Mouse (Mus musculus): ENCODE measurements around the gene Ptpn4.

The Ptpn4 gene

GRCm38 (mm10) chr1:119843121-119843520 is 5.7 kb upstream of the Ptpn4 start:
- Histone ChIP-seq H3K27me3 (ENCODE audit: control insufficient read depth, insufficient read depth, low read length, poor library complexity, severe bottlenecking) (no peaks in the 10 kb centered on the region), H3K36me3 (ENCODE audit: control insufficient read depth, insufficient read depth, low read length, poor library complexity, severe bottlenecking) (no peaks in the 10 kb centered on the region)
- no peak for DNase-seq (ENCODE audit: low read depth, low spot score)

DNA sequence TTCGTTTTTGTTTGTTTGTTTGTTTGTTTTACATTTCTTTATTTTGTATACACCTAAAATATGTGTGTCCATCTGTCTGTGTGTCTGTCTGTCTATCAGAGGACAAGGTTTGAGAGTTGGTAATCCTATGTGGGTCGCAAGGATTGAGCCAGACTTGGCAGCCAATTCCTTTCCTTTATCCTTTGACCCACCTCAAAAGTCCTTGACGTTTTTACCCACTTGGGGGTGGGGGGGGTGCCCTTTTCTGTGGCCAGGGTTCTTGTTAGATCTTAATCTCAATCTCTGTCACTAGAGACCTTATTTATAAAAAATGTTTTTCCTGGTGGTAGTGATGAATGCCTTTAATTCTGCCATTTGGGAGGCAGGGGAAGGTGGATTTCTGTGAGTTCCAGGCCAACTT is 828 bp upstream of the Ptpn4 start:
- Histone ChIP-seq H3K36me3 (ENCODE audit: control insufficient read depth, insufficient read depth, low read length, poor library complexity, severe bottlenecking) (no peaks in the 10 kb centered on the region), H3K27me3 (ENCODE audit: control insufficient read depth, insufficient read depth, low read length, poor library complexity, severe bottlenecking) (0 out of 2 replicates have a peak, but pooled peaks cover 2% of the 10 kb centered on the region)
- no peak for DNase-seq (ENCODE audit: low read depth, low spot score)

GRCm38 (mm10) chr1:119836479-119837015 is 866 bp downstream of the Ptpn4 start:
- peak; percentile 66 for DNase-seq (ENCODE audit: low read depth, low spot score)
- 0 out of 2 replicates have a peak, but pooled peaks cover 2% of the 10 kb centered on the region for H3K27me3 ChIP-seq (ENCODE audit: control insufficient read depth, insufficient read depth, low read length, poor library complexity, severe bottlenecking)
- no peaks in the 10 kb centered on the region for H3K36me3 ChIP-seq (ENCODE audit: control insufficient read depth, insufficient read depth, low read length, poor library complexity, severe bottlenecking)

GRCm38 (mm10) chr1:119835726-119836478 is 1.5 kb downstream of the Ptpn4 start:
- H3K36me3 ChIP-seq (ENCODE audit: control insufficient read depth, insufficient read depth, low read length, poor library complexity, severe bottlenecking) = no peaks in the 10 kb centered on the region
- DNase-seq (ENCODE audit: low read depth, low spot score) = peak; percentile 15
- 0 out of 2 replicates have a peak, but pooled peaks cover 2% of the 10 kb centered on the region for H3K27me3 ChIP-seq (ENCODE audit: control insufficient read depth, insufficient read depth, low read length, poor library complexity, severe bottlenecking)

DNA sequence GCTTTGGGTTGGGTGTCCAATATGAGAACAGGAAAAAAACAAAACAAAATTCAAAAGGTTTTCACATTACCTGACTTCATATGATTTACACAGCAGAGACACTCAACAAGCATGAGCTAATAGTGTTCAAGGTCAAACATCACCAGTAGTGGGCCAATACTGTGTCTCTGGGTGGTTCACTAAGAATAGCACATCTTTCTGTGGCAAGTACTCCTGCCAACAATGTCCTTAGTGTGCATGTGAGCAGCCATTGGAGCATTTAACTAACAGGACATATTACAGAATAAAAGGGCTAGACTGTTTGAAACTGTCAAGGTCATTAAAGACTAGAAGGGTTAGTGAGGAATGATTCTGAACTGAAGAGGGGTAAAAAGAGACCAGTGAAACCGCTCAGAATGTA is 9.3 kb downstream of the Ptpn4 start:
- DNase-seq (ENCODE audit: low read depth, low spot score) = no peak
- no peaks in the 10 kb centered on the region for H3K36me3 ChIP-seq (ENCODE audit: control insufficient read depth, insufficient read depth, low read length, poor library complexity, severe bottlenecking)
- no peaks in the 10 kb centered on the region for H3K27me3 ChIP-seq (ENCODE audit: control insufficient read depth, insufficient read depth, low read length, poor library complexity, severe bottlenecking)

DNA sequence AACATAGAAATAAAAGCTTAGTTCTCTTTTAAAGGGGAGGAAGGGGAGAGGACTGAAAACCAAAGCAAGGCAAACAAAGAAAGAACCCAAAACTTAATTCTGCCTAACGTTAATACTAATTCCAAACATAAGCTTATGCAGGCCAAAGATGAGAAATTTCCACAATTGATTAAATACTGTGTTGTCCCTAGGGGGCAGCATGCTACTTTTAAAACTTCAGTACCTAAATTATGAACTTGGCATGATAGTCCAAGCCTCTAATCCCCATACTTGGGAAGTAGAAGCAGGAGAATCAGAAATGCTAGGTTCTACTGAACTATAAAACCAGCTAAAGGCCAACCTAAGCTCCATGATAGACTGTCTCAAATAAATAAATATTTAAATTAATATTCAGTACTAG is 18.7 kb downstream of the Ptpn4 start:
- Histone ChIP-seq H3K27me3 (ENCODE audit: control insufficient read depth, insufficient read depth, low read length, poor library complexity, severe bottlenecking) (no peaks in the 10 kb centered on the region), H3K36me3 (ENCODE audit: control insufficient read depth, insufficient read depth, low read length, poor library complexity, severe bottlenecking) (no peaks in the 10 kb centered on the region)
- peak; percentile 64 for DNase-seq (ENCODE audit: low read depth, low spot score)

- no peaks in the 10 kb centered on the region for H3K27me3 ChIP-seq (ENCODE audit: control insufficient read depth, insufficient read depth, low read length, poor library complexity, severe bottlenecking)
- H3K36me3 ChIP-seq (ENCODE audit: control insufficient read depth, insufficient read depth, low read length, poor library complexity, severe bottlenecking) = no peaks in the 10 kb centered on the region
- no peak for DNase-seq (ENCODE audit: low read depth, low spot score)
Observed at GRCm38 (mm10) chr1:119807707-119808106, 29.7 kb downstream of the Ptpn4 start.

DNA sequence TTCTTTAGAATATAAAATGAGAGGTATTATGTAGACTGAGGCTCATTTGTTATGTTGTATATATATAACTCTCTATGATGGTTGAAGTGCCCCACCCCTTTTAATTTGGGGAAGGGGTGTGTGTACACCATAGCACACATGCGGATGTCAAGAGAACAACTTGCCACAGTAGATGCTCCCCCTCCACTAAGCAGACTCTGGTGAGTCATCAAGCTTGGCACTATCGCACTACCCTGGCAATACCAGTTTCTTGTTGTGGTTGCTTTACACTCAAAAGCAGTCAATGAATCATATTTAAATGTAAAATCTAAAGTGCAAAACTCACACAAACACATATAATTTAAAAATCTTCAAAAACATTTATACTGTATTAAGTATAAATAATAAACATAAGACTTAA is 31.4 kb downstream of the Ptpn4 start:
- Histone ChIP-seq H3K36me3 (ENCODE audit: control insufficient read depth, insufficient read depth, low read length, poor library complexity, severe bottlenecking) (no peaks in the 10 kb centered on the region), H3K27me3 (ENCODE audit: control insufficient read depth, insufficient read depth, low read length, poor library complexity, severe bottlenecking) (no peaks in the 10 kb centered on the region)
- DNase-seq (ENCODE audit: low read depth, low spot score) = no peak

GRCm38 (mm10) chr1:119804586-119804985 is 32.8 kb downstream of the Ptpn4 start:
- peak; percentile 10 for DNase-seq (ENCODE audit: low read depth, low spot score)
- no peaks in the 10 kb centered on the region for H3K27me3 ChIP-seq (ENCODE audit: control insufficient read depth, insufficient read depth, low read length, poor library complexity, severe bottlenecking)
- H3K36me3 ChIP-seq (ENCODE audit: control insufficient read depth, insufficient read depth, low read length, poor library complexity, severe bottlenecking) = no peaks in the 10 kb centered on the region

- H3K36me3 ChIP-seq (ENCODE audit: control insufficient read depth, insufficient read depth, low read length, poor library complexity, severe bottlenecking) = no peaks in the 10 kb centered on the region
- H3K27me3 ChIP-seq (ENCODE audit: control insufficient read depth, insufficient read depth, low read length, poor library complexity, severe bottlenecking) = no peaks in the 10 kb centered on the region
- DNase-seq (ENCODE audit: low read depth, low spot score) = no peak
Observed at GRCm38 (mm10) chr1:119795174-119795573, 42.2 kb downstream of the Ptpn4 start.

- no peak for DNase-seq (ENCODE audit: low read depth, low spot score)
- Histone ChIP-seq H3K36me3 (ENCODE audit: control insufficient read depth, insufficient read depth, low read length, poor library complexity, severe bottlenecking) (no peaks in the 10 kb centered on the region), H3K27me3 (ENCODE audit: control insufficient read depth, insufficient read depth, low read length, poor library complexity, severe bottlenecking) (no peaks in the 10 kb centered on the region)
Observed at GRCm38 (mm10) chr1:119794342-119794741, 43.1 kb downstream of the Ptpn4 start.

- H3K27me3 ChIP-seq (ENCODE audit: control insufficient read depth, insufficient read depth, low read length, poor library complexity, severe bottlenecking) = no peaks in the 10 kb centered on the region
- H3K36me3 ChIP-seq (ENCODE audit: control insufficient read depth, insufficient read depth, low read length, poor library complexity, severe bottlenecking) = no peaks in the 10 kb centered on the region
- no peak for DNase-seq (ENCODE audit: low read depth, low spot score)
Observed at GRCm38 (mm10) chr1:119790616-119791015, 46.8 kb downstream of the Ptpn4 start.

GRCm38 (mm10) chr1:119775915-119776314 is 61.5 kb downstream of the Ptpn4 start:
- Histone ChIP-seq H3K36me3 (ENCODE audit: control insufficient read depth, insufficient read depth, low read length, poor library complexity, severe bottlenecking) (no peaks in the 10 kb centered on the region), H3K27me3 (ENCODE audit: control insufficient read depth, insufficient read depth, low read length, poor library complexity, severe bottlenecking) (no peaks in the 10 kb centered on the region)
- peak; percentile 3 for DNase-seq (ENCODE audit: low read depth, low spot score)

- Histone ChIP-seq H3K36me3 (ENCODE audit: control insufficient read depth, insufficient read depth, low read length, poor library complexity, severe bottlenecking) (peaks cover 6% of the 10 kb centered on the region; the same call in 1 of the 2 replicates), H3K27me3 (ENCODE audit: control insufficient read depth, insufficient read depth, low read length, poor library complexity, severe bottlenecking) (no peaks in the 10 kb centered on the region)
- no peak for DNase-seq (ENCODE audit: low read depth, low spot score)
Observed at GRCm38 (mm10) chr1:119735692-119736091, 101.7 kb downstream of the Ptpn4 start.

- Histone ChIP-seq H3K36me3 (ENCODE audit: control insufficient read depth, insufficient read depth, low read length, poor library complexity, severe bottlenecking) (peaks cover 3% of the 10 kb centered on the region; the same call in 1 of the 2 replicates), H3K27me3 (ENCODE audit: control insufficient read depth, insufficient read depth, low read length, poor library complexity, severe bottlenecking) (no peaks in the 10 kb centered on the region)
- no peak for DNase-seq (ENCODE audit: low read depth, low spot score)
Observed at GRCm38 (mm10) chr1:119734801-119735200, 102.6 kb downstream of the Ptpn4 start.
